Mouse (Mus musculus): ENCODE measurements around the gene Osbpl10. TPM values are rescaled to one million over a fixed set of nuclear protein-coding genes. Genes with fewer than 3 reads are reported as not detected.

Osbpl10 gene
- polyA plus RNA-seq, 1 experiment from 2014 or later, result 0.66 TPM

DNA sequence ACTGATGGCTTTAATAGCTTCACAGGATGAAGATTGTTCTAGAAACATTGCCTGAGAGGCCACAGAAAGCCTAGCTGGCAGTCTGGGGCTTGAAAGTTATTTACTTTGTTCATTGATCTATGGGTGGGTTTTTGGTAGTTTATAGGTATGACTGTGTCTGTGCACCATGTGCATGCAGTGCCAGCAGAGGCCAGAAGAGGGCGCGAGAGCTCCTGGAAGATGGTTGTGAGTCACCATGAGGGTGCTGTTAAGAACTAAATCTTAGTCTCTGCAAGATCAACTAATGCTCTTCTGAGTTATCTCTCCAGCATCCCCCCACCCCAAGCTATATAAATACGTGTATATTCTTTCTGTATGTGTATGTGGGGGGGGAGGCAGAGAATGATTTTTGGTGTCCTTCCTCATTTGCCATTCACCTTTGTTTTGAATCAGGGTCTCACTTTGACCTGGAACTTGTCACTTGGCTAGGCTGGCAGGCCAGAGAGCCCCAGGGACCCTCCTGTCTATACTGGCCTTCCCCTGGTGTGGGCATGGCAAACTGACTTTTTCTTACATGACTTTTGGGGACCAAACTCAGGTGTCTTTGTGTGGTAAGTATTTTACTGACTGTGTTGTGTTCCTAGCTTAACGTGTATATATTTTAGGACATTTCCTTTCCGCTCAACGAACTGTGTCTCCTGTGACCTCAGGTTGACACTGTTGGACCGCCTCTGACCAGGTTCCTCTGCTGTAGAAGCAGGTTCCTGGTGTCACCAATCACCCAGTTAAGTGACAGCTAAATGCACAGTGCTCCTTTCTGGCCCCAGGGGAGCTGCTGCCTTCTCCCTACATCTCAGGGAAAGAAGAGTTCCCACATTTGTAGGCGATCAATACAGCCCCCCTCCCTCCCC, 65.8 kb downstream of the Osbpl10 start:
- H3K4me1 ChIP-seq (replicated peaks; ENCODE audit: control insufficient read depth, insufficient read depth, low read length), result peaks cover 8% of the 10 kb centered on the region
- no peak overlapping the region for H3K4me2 ChIP-seq
- 77% methylated on average over 8 of the region's 8 CpGs for WGBS
- H3K9ac ChIP-seq (ENCODE audit: low read depth, low read length), result no peak overlapping the region
- no peak overlapping the region for H3K4me3 ChIP-seq (ENCODE audit: low read depth, low read length)
- H3K27me3 ChIP-seq (replicated peaks; ENCODE audit: control insufficient read depth, insufficient read depth, low read length), result no peaks in the 10 kb centered on the region
- H3K27ac ChIP-seq (ENCODE audit: low read depth, low read length), result no peak overlapping the region
- no peaks in the 10 kb centered on the region for H3K9me3 ChIP-seq (ENCODE audit: control insufficient read depth, low read length)
- ATAC-seq (replicated peaks; ENCODE audit: low FRiP score) (no peak), DNase-seq (ENCODE audit: low spot score) (no peak)
- no peaks in the 10 kb centered on the region for H3K36me3 ChIP-seq (ENCODE audit: control insufficient read depth, insufficient read depth, low read length)

DNA sequence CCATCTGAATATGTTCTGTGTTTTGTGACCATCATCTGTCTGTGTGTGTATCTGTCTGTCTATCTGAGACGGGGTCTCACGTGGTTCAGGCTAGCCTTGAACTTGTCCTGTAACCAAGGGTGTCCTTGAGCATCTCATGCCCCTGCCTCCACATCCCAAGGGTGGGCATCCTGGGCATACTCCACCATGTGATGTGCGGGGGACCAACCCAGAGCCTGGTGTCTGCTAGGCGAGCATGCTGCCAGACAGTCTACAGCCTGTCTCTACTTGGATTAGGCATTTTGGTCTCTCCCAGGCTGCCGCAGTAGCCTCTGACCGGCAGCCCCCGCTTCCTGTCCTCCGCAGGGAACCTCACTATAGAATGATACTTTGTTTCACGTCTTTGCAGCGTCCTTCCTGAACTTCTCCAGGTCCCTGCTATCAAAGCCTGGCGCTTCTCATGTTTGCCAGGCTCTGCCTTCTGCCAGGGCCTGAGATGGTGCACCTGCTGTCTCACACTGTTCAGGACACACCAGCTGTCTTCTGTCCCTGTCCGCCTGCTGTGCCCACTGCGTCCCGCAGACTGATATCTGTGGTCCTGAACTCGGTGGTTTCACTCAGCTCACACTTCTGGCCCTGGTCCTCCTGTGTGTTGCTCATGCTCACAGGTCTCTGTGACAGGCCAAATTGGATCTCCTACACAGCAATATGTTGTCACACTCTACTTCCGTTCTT, 66.9 kb downstream of the Osbpl10 start:
- Histone ChIP-seq H3K4me3 (ENCODE audit: low read depth, low read length) (no peak overlapping the region), H3K9me3 (ENCODE audit: control insufficient read depth, low read length) (no peaks in the 10 kb centered on the region), H3K4me1 (replicated peaks; ENCODE audit: control insufficient read depth, insufficient read depth, low read length) (peaks cover 8% of the 10 kb centered on the region), H3K27me3 (replicated peaks; ENCODE audit: control insufficient read depth, insufficient read depth, low read length) (no peaks in the 10 kb centered on the region), H3K9ac (ENCODE audit: low read depth, low read length) (no peak overlapping the region), H3K36me3 (ENCODE audit: control insufficient read depth, insufficient read depth, low read length) (no peaks in the 10 kb centered on the region), H3K4me2 (no peak overlapping the region), H3K27ac (ENCODE audit: low read depth, low read length) (no peak overlapping the region)
- ATAC-seq (replicated peaks; ENCODE audit: low FRiP score), result no peak
- no peak for DNase-seq (ENCODE audit: low spot score)
- WGBS, result 63% methylated on average over 16 of the region's 16 CpGs

DNA sequence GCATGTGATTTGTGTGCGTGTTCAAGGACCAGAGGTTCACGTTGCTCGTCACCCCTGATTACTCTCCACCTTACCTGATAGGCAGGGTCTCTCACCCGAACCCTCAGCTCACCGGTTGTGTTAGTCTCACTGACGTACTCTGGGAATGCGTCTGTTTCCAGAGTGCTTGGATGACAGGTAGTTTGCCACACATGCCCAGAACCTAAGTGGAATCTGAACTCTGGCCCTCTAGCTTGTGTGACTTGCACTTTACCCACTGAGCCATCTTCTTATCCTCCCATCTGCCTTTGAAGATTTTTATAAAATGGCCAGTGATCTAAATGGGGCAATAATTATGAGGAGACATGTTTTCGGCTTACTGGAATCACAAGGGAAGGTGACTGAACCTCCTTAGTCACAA, 68.3 kb downstream of the Osbpl10 start:
- H3K9me3 ChIP-seq (ENCODE audit: control insufficient read depth, low read length), result no peaks in the 10 kb centered on the region
- no peak overlapping the region for H3K27ac ChIP-seq (ENCODE audit: low read depth, low read length)
- DNase-seq (ENCODE audit: low spot score) (no peak), ATAC-seq (replicated peaks; ENCODE audit: low FRiP score) (no peak)
- H3K4me3 ChIP-seq (ENCODE audit: low read depth, low read length), result no peak overlapping the region
- H3K4me2 ChIP-seq, result no peak overlapping the region
- no peaks in the 10 kb centered on the region for H3K27me3 ChIP-seq (replicated peaks; ENCODE audit: control insufficient read depth, insufficient read depth, low read length)
- H3K9ac ChIP-seq (ENCODE audit: low read depth, low read length), result no peak overlapping the region
- H3K36me3 ChIP-seq (ENCODE audit: control insufficient read depth, insufficient read depth, low read length), result no peaks in the 10 kb centered on the region
- 78% methylated on average over 8 of the region's 8 CpGs for WGBS
- peaks cover 8% of the 10 kb centered on the region for H3K4me1 ChIP-seq (replicated peaks; ENCODE audit: control insufficient read depth, insufficient read depth, low read length)

- no peak overlapping the region for H3K27ac ChIP-seq (ENCODE audit: low read depth, low read length)
- H3K9me3 ChIP-seq (ENCODE audit: control insufficient read depth, low read length), result no peaks in the 10 kb centered on the region
- 47% methylated on average over 10 of the region's 10 CpGs for WGBS
- DNase-seq (ENCODE audit: low spot score) (no peak), ATAC-seq (replicated peaks; ENCODE audit: low FRiP score) (0 out of 2 replicates have a peak, but pooled peaks have one; percentile 19)
- no peak overlapping the region for H3K4me3 ChIP-seq (ENCODE audit: low read depth, low read length)
- H3K27me3 ChIP-seq (replicated peaks; ENCODE audit: control insufficient read depth, insufficient read depth, low read length), result no peaks in the 10 kb centered on the region
- H3K9ac ChIP-seq (ENCODE audit: low read depth, low read length), result no peak overlapping the region
- no peak overlapping the region for H3K4me2 ChIP-seq
- peaks cover 8% of the 10 kb centered on the region for H3K4me1 ChIP-seq (replicated peaks; ENCODE audit: control insufficient read depth, insufficient read depth, low read length)
- no peaks in the 10 kb centered on the region for H3K36me3 ChIP-seq (ENCODE audit: control insufficient read depth, insufficient read depth, low read length)
Measured at GRCm38 (mm10) chr9:115048340-115048739, 70.0 kb downstream of the Osbpl10 start.

DNA sequence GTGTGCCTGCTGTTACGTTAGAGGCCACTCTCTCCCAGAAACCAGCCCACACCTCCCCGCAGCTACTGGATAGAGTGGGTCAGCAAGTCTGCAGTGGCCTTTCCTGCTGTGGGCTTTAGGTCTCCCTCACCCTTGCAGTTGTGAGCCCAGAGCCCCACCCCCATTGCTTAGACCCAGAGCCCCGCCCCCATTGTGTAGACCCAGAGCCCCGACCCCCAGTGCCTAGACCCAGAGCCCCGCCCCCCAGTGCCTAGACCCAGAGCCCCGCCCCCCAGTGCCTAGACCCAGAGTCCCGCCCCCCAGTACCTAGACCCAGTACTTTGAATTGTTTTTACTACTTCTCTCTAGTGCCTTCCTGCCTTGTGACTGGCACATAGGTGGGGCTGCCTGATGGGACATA, 70.5 kb downstream of the Osbpl10 start:
- Histone ChIP-seq H3K9ac (ENCODE audit: low read depth, low read length) (no peak overlapping the region), H3K4me1 (replicated peaks; ENCODE audit: control insufficient read depth, insufficient read depth, low read length) (peaks cover 8% of the 10 kb centered on the region), H3K36me3 (ENCODE audit: control insufficient read depth, insufficient read depth, low read length) (no peaks in the 10 kb centered on the region), H3K4me2 (no peak overlapping the region), H3K4me3 (ENCODE audit: low read depth, low read length) (no peak overlapping the region), H3K27me3 (replicated peaks; ENCODE audit: control insufficient read depth, insufficient read depth, low read length) (no peaks in the 10 kb centered on the region), H3K9me3 (ENCODE audit: control insufficient read depth, low read length) (no peaks in the 10 kb centered on the region), H3K27ac (ENCODE audit: low read depth, low read length) (no peak overlapping the region)
- WGBS, result 44% methylated on average over 7 of the region's 7 CpGs
- ATAC-seq (replicated peaks; ENCODE audit: low FRiP score) (peak; percentile 38), DNase-seq (ENCODE audit: low spot score) (no peak)

- Histone ChIP-seq H3K4me3 (ENCODE audit: low read depth, low read length) (no peak overlapping the region), H3K9me3 (ENCODE audit: control insufficient read depth, low read length) (no peaks in the 10 kb centered on the region), H3K36me3 (ENCODE audit: control insufficient read depth, insufficient read depth, low read length) (no peaks in the 10 kb centered on the region), H3K27me3 (replicated peaks; ENCODE audit: control insufficient read depth, insufficient read depth, low read length) (no peaks in the 10 kb centered on the region), H3K4me2 (no peak overlapping the region), H3K27ac (ENCODE audit: low read depth, low read length) (no peak overlapping the region), H3K9ac (ENCODE audit: low read depth, low read length) (no peak overlapping the region), H3K4me1 (replicated peaks; ENCODE audit: control insufficient read depth, insufficient read depth, low read length) (peaks cover 8% of the 10 kb centered on the region)
- WGBS, result 68% methylated on average over 13 of the region's 13 CpGs
- DNase-seq (ENCODE audit: low spot score), result no peak
- ATAC-seq (replicated peaks; ENCODE audit: low FRiP score), result no peak
Measured at GRCm38 (mm10) chr9:115049981-115050720, 71.8 kb downstream of the Osbpl10 start.

GRCm38 (mm10) chr9:115051976-115052375, 73.6 kb downstream of the Osbpl10 start:
- no peak overlapping the region for H3K27ac ChIP-seq (ENCODE audit: low read depth, low read length)
- no peaks in the 10 kb centered on the region for H3K27me3 ChIP-seq (replicated peaks; ENCODE audit: control insufficient read depth, insufficient read depth, low read length)
- no peaks in the 10 kb centered on the region for H3K36me3 ChIP-seq (ENCODE audit: control insufficient read depth, insufficient read depth, low read length)
- no peak for DNase-seq (ENCODE audit: low spot score)
- 84% methylated on average over 3 of the region's 3 CpGs for WGBS
- no peak overlapping the region for H3K4me2 ChIP-seq
- H3K4me1 ChIP-seq (replicated peaks; ENCODE audit: control insufficient read depth, insufficient read depth, low read length), result peaks cover 8% of the 10 kb centered on the region
- no peak overlapping the region for H3K9ac ChIP-seq (ENCODE audit: low read depth, low read length)
- H3K4me3 ChIP-seq (ENCODE audit: low read depth, low read length), result no peak overlapping the region
- no peaks in the 10 kb centered on the region for H3K9me3 ChIP-seq (ENCODE audit: control insufficient read depth, low read length)
- ATAC-seq (replicated peaks; ENCODE audit: low FRiP score), result no peak

DNA sequence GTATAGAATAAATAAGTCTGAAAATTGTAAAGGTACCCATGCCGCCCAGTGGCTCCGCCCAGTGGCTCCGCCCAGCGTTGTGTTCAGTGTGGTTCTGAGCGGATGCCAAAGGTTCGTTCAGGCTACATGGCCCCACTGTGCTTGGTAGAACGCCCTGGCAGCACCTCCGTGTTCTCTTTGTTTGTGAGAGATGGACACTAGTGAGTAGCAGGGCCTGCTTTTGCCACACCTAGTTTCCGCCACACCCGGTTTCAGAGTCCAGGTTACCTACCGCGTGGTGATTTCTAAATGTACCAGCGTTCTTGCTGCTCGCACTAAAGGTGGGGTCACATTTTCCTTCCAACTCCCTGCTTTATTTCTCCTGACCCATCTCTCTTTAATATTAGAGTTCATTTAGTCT, 75.4 kb downstream of the Osbpl10 start:
- no peak overlapping the region for H3K4me3 ChIP-seq (ENCODE audit: low read depth, low read length)
- H3K9me3 ChIP-seq (ENCODE audit: control insufficient read depth, low read length), result no peaks in the 10 kb centered on the region
- H3K4me2 ChIP-seq, result no peak overlapping the region
- no peak overlapping the region for H3K9ac ChIP-seq (ENCODE audit: low read depth, low read length)
- no peak overlapping the region for H3K27ac ChIP-seq (ENCODE audit: low read depth, low read length)
- H3K4me1 ChIP-seq (replicated peaks; ENCODE audit: control insufficient read depth, insufficient read depth, low read length), result no peaks in the 10 kb centered on the region; the same call in 1 of the 2 replicates
- ATAC-seq (replicated peaks; ENCODE audit: low FRiP score) (no peak), DNase-seq (ENCODE audit: low spot score) (no peak)
- no peaks in the 10 kb centered on the region for H3K36me3 ChIP-seq (ENCODE audit: control insufficient read depth, insufficient read depth, low read length)
- no peaks in the 10 kb centered on the region for H3K27me3 ChIP-seq (replicated peaks; ENCODE audit: control insufficient read depth, insufficient read depth, low read length)
- 89% methylated on average over 14 of the region's 14 CpGs for WGBS

Measured in liver, embryonic 11.5 days (tissue).